Mouse (Mus musculus): ENCODE measurements around the gene AB124611. TPM values are rescaled to one million over a fixed set of nuclear protein-coding genes. Genes with fewer than 3 reads are reported as not detected.
A peak's percentile ranks its signal among the peaks of the same experiment; 100 is the strongest.
"Not testable (repeated sequence)": the region's sequence is repeated elsewhere in the genome, so short reads cannot be mapped to it uniquely, and the experiment has no call there.

Gene AB124611
- polyA plus RNA-seq, 1 experiment, result 11.3 TPM

- DNase-seq, result peak; percentile 88
- WGBS, result under 1% methylated on average over 30 of the region's 30 CpGs
- Histone ChIP-seq H3K4me3 (replicated peaks; ENCODE audit: extremely low read depth, low read depth, low read length) (peak within 1 kb of the TSS; percentile 84), H3K4me1 (ENCODE audit: control insufficient read depth, insufficient read depth, low read length) (peaks cover 7% of the 10 kb centered on the region; the same call in 1 of the 2 replicates)
- TF ChIP-seq POLR2A (IDR thresholded peaks at IDR 0.05; ENCODE audit: borderline replicate concordance, extremely low read depth, low read depth, low read length), result peak; percentile 69; the same call in 1 of the 2 replicates
- TF ChIP-seq CTCF (IDR thresholded peaks at IDR 0.05; ENCODE audit: insufficient read depth, low read length), result no peak
Measured at GRCm38 (mm10) chr9:21592703-21593121, 66.7 kb downstream of the AB124611 start, which contains the start of the genes Timm29 and Yipf2. Gene Timm29, plus strand, starts transcription at chr9:21592722. Gene Yipf2, minus strand, starts transcription at chr9:21592828.

- 1% methylated on average over 69 of the region's 69 CpGs for WGBS
- H3K4me1 ChIP-seq (ENCODE audit: control insufficient read depth, insufficient read depth, low read length), result peaks cover 7% of the 10 kb centered on the region; the same call in 1 of the 2 replicates
- DNase-seq, result peak; percentile 38
- peak overlapping the region; percentile 84 for H3K4me3 ChIP-seq (replicated peaks; ENCODE audit: extremely low read depth, low read depth, low read length)
- TF ChIP-seq CTCF (IDR thresholded peaks at IDR 0.05; ENCODE audit: insufficient read depth, low read length) (no peak), POLR2A (IDR thresholded peaks at IDR 0.05; ENCODE audit: borderline replicate concordance, extremely low read depth, low read depth, low read length) (no peak)
Measured at GRCm38 (mm10) chr9:21593122-21593721, 67.2 kb downstream of the AB124611 start.

GRCm38 (mm10) chr9:21594350-21594749 is 68.4 kb downstream of the AB124611 start:
- not testable (repeated sequence) for H3K4me3 ChIP-seq (replicated peaks; ENCODE audit: extremely low read depth, low read depth, low read length); DNase-seq; H3K4me1 ChIP-seq (ENCODE audit: control insufficient read depth, insufficient read depth, low read length)
- 83% methylated on average over 8 of the region's 8 CpGs for WGBS

- no peak for DNase-seq
- H3K4me1 ChIP-seq (ENCODE audit: control insufficient read depth, insufficient read depth, low read length), result peaks cover 7% of the 10 kb centered on the region; the same call in 1 of the 2 replicates
- TF ChIP-seq CTCF (IDR thresholded peaks at IDR 0.05; ENCODE audit: insufficient read depth, low read length) (no peak), POLR2A (IDR thresholded peaks at IDR 0.05; ENCODE audit: borderline replicate concordance, extremely low read depth, low read depth, low read length) (no peak)
- H3K4me3 ChIP-seq (replicated peaks; ENCODE audit: extremely low read depth, low read depth, low read length), result no peak overlapping the region
- 74% methylated on average over 2 of the region's 2 CpGs for WGBS
Measured at GRCm38 (mm10) chr9:21594838-21595237, 68.9 kb downstream of the AB124611 start.

Other genes starting within 250 kb of the AB124611 start
- gene Kri1, start 238.2 kb upstream of the AB124611 start, polyA plus RNA-seq (2012; rRNA removed), result 16.9 and 21.5 TPM in 2 replicates
- 33.5 and 34.7 TPM in 2 replicates for gene Cdkn2d, start 234.8 kb upstream of the AB124611 start, polyA plus RNA-seq (2012; rRNA removed)
- 21.4 and 33.9 TPM in 2 replicates for gene Ap1m2, start 213.8 kb upstream of the AB124611 start, polyA plus RNA-seq (2012; rRNA removed)
- gene Slc44a2, start 205.5 kb upstream of the AB124611 start, polyA plus RNA-seq (2012; rRNA removed), result 192 and 271 TPM in 2 replicates
- gene Ilf3, start 158.3 kb upstream of the AB124611 start, polyA plus RNA-seq (2012; rRNA removed), result 31.8 and 35.2 TPM in 2 replicates
- 27.7 and 29.5 TPM in 2 replicates for gene Qtrt1, start 114.3 kb upstream of the AB124611 start, polyA plus RNA-seq (2012; rRNA removed)
- 174 and 207 TPM in 2 replicates for gene Dnm2, start 101.3 kb upstream of the AB124611 start, polyA plus RNA-seq (2012; rRNA removed)
- gene Tmed1, start 15.9 kb upstream of the AB124611 start, polyA plus RNA-seq (2012; rRNA removed), result 26.5 and 28.4 TPM in 2 replicates
- gene Carm1, start 20.7 kb downstream of the AB124611 start, polyA plus RNA-seq (2012; rRNA removed), result 73.3 and 85.3 TPM in 2 replicates
- gene Timm29, start 66.5 kb downstream of the AB124611 start, polyA plus RNA-seq (2012; rRNA removed), result 23.6 and 24.3 TPM in 2 replicates
- gene Yipf2, start 66.7 kb downstream of the AB124611 start, polyA plus RNA-seq (2012; rRNA removed), result 47.8 and 58.7 TPM in 2 replicates
- 37.7 and 38.6 TPM in 2 replicates for gene Smarca4, start 90.0 kb downstream of the AB124611 start, polyA plus RNA-seq (2012; rRNA removed)
- gene Ldlr, start 197.3 kb downstream of the AB124611 start, polyA plus RNA-seq (2012; rRNA removed), result 84.2 and 87.2 TPM in 2 replicates
- 2.9 and 3.2 TPM in 2 replicates for gene Spc24, start 234.1 kb downstream of the AB124611 start, polyA plus RNA-seq (2012; rRNA removed)

Data from lung, adult 2 months (tissue).